Mouse (Mus musculus): Measurements from ENCODE around the gene Tmigd1.
"Not testable (repeated sequence)": the region's sequence is repeated elsewhere in the genome, so short reads cannot be mapped to it uniquely, and the experiment has no call there.

Tmigd1 gene

DNA sequence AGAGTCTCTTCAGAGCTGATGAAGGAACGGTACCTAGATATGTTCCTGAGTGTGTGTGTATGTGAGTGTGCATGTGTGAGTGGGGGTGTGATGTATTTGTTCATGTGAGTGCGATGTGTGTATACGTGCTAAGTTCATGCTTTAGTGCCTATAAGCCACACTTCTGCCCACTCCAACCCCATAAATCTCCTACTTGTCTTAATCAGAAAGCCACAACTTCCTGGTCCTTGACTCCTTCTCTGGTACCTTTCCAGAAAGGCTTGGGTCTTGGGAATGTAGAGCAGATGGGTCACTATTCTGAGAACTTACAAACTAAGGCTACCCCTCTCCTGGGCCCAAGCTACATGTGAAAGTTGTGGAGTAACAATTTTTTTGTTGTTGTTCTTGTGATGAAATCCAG, 3.2 kb upstream of the Tmigd1 start:
- in situ Hi-C loops (cut with MboI, MseI) = loop anchor here (5.0 kb wide), 1 partner anchor 111 kb away; no protein-coding TSS in a partner anchor

DNA sequence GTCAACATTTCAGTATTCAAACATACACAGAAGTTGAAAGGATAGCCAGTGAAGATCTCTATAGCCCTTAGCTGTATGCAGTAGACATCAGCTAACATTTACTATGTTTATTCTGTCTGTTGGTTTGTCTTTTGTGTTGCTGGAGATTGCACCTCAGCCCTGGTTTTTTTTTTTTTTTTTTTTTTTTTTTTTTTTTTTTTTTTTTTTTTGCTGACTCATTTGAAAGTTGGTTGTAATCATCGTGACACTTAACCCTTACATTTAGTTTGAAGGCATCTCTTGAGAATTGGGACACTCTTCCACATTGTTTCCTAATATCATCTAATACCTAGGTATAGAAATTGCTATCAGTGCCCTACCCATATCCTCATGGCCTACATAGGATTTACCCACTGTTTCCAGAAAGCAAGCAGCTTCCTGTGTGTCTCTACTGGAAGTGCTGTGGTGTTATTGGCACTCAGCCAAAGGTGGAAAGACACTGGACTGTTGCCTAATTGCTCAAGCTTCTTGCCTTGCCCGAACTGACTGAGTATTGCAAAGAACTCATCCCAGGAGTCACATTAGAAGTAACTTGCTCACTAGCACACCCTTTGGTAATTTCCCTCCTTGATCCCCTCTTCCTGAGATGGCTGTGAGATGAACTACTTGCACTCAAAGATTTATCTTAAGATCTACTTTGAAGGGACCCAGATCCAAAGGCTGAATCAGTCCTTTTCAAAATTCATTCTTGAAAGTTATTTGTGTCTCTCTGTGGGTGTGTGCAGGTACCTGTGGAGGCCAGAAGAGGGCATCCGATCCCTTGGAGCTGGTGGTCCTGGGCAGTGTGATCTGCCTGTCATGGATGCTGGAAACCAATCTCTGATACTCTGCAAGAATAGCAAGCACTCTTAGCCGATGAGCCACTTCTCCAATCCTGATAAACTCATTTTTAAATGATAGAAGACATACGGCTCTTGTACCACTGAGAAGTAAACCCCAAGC, 1.9 kb upstream of the Tmigd1 start:
- in situ Hi-C loops (cut with MboI, MseI) = loop anchor here (5.0 kb wide), 1 partner anchor 113 kb away; no protein-coding TSS in a partner anchor

DNA sequence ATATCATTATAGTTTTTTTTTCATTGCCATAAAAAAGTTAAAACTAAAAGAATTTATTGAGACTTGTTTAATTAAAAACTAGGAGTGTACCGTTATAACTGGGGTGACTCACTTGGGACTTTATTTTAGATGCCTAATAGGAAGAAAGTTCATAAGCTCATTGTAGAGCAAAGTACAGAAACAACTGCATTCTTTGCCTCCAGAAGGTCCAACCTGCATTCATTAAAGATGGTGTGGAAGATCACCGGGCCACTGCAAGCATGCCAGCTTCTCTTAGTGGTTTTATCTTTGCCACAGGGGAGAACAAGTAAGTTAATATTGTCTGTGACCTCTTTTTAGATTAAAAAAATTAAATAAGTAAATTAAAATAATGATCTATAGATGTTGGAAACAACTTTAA, 2.4 kb downstream of the Tmigd1 start:
- in situ Hi-C loops (cut with MboI, MseI) = no loop called here

DNA sequence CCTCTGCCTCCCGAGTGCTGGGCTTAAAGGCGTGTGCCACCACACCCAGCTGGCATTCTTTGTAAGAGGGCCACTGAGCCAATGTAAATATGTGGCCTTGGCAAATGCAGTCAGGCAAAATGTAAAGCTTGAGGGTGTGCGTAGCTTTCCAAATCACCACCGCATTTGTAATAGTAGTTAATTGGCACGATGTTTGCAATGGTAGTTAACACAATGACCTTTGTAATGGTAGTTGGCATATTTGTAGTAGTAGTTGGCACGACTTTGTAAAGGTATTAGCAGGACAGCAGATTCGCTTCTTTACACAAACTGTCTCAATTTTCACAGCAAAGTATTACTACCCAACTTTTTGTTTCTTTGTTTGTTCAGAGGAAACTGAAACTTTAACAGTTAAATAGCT, 6.7 kb downstream of the Tmigd1 start:
- in situ Hi-C loops (cut with MboI, MseI) = no loop called here

DNA sequence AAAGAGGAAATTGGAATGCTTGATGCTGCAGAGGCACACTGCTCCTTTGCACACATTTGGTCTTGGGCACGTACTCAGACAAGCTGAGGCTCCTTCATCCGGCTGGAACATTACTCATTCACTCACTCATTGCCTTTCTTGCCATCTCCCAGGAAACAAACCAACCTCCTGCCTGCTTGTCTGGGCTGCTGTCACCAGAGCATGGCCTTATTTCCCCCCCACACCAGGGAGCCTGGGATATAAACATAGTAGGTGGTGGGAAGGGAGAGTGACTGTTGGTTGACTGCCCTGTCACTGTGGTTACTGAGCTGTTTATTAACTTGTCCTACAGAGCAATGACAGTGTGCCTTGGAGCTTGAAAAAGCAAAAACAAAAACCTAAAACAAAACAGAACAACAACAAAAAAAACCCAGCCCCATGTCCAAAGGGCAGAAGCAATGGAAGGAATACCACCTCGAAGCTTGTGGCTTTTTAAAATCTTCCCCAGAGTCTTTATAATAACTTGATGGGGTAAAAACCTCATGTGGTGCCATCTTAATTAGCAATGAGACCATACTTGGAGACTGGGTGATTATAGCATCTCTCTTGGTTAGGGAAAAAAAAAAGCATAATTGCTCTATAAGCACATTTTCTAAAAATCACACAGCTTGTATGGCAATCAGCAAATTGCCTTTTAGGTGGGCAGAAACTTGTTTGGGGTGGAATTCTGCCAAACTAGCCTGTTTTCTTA, 9.5 kb downstream of the Tmigd1 start:
- in situ Hi-C loops (cut with MboI, MseI) = no loop called here

DNA sequence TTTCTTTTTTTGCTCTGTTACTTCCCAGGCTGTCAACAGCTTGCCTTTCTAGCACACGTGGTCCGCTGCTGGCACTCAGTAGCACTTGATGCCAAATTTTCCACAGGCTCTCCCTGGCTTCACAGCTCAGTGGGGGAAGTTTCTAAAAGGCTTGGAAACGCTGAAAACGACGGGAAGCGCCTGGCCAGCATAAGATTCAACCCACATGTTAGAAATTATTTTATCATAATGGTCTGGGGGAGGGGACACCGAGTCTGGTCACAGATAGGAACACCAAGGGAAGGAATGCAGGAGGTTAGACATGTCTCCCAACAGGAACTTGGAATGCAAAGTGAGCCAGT, 10.1 kb downstream of the Tmigd1 start:
- in situ Hi-C loops (cut with MboI, MseI) = no loop called here

DNA sequence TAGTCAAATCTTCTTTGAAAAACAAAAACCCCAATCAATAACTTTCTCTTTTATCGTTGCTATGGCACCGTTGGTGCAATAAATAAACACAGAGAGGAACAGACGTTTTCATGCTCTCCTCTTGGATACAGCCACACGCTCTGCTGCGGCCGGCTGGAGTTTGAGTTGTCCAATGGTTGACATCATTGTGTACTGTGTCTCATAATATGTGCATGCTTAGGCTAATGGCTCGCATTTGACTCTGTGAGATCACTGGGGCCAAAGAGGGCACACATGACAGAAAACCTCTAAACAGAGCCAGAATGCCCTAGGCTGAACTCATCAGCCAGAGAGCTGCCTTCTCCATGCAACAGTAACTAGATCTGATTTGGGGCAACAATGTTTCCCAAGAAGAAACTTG, 12.4 kb downstream of the Tmigd1 start:
- in situ Hi-C loops (cut with MboI, MseI) = no loop called here

DNA sequence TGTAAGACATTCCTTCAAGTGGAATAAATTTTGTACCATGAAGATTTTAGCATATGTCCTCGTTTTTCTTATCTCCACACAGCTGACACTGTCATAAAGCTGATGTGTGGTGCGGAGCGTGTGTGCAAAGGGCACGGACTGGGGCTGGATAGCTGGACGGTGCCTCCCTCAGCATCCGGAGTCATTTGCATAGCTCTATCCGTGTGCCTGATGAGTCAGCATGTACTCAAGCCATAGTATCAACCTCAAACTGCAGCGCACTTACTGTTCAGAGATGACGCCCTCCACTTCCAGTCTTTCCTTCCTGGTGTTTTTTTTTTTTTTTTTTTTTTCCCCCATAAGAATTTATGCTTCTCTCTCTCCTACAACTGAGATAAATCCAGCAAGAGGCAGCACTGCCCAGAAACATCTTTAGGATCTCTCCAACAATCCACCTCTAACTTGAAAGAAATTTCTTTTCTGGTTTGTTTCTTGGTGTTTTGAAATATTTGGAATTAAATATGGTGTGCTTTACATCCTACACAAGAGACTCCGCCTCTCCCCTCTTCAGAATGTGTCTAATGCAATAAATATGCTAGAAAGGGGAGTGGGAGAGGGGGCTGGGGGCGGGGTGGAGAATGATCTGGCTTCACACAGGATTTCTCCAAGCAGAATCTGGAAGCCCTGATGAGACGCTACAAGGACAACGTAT, 14.7 kb downstream of the Tmigd1 start:
- in situ Hi-C loops (cut with MboI, MseI) = no loop called here

DNA sequence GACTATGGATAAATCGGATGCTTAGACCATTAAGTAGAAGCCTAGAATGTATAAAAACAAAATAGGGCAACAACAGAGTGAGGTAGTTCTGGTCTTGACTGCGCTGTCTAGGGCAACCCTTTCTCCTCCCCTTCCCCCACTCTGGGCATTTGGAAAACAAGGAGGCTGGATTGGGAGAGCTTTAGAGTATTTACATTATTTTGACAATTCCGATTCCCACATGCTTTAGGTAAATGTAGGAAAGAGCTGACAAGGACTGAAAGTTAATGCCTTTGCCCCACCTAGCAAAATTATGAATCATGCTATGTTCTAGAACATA, 15.2 kb downstream of the Tmigd1 start:
- in situ Hi-C loops (cut with MboI, MseI) = no loop called here

DNA sequence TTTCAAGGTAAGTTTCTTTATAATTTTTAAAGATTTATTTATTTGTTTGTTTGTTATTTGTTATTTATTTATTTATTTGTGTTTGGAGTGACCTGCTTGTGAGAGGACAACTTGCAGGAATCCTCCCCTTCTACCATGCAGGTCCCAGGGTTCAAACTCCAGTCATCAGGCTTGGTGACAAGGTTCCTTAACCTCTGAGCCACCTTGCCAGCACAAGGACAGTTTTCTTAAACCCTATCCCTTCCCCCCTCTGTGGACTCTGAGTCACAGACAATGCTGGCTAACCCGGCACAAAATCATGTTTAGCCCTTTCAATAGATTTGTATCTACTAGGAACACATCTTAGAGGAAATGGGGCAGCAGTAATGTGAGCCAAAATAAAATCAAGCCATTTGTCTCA, 18.6 kb downstream of the Tmigd1 start:
- in situ Hi-C loops (cut with MboI, MseI) = no loop called here

DNA sequence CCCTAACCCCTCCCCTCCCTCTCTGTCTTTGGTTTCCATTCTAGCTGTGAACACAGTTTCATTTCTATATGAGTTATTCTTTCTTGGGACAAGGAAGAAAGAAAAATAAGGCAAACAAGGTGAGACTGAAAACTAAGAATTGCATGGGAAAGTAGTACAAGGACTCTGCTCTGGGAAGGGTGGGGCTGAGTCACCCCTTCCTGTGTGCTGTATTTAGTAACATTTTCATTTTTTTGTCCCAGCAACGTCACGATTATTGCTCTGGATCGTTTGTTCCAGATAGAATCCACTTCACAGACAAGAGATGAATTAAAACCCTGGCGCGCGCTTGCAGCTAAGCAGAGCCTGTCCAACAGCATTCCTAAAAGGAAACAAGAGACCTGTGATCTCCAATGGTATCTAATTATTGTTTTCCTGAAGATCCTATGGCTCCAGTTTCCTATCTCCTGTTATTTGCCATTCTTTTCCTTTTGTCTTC, 22.8 kb downstream of the Tmigd1 start, which contains the start of gene Blmh:
TSS of gene Blmh (plus strand) at position 51 of the 478 bp plus-strand sequence.
- in situ Hi-C loops (cut with MboI, MseI) = no loop called here

DNA sequence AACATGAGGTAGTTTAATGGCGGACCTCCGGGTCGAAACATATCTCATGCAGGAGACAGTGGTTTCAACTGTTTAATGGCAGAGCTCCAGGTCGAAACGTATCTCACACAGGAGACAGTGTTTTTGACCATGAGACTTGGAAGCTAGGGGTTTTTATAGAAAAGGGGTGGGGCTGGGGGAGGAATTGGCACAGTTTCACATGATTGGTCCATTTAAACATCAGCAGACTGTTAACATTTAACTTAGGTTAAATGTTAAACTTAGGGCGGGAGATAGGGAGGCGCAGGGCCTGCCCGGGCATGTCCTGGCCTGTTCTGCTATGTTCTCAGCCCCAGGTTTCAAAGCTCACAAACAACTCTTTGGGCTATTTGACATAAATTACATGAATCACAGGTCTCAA, 26.6 kb downstream of the Tmigd1 start:
- in situ Hi-C loops (cut with MboI, MseI) = not testable (repeated sequence)

DNA sequence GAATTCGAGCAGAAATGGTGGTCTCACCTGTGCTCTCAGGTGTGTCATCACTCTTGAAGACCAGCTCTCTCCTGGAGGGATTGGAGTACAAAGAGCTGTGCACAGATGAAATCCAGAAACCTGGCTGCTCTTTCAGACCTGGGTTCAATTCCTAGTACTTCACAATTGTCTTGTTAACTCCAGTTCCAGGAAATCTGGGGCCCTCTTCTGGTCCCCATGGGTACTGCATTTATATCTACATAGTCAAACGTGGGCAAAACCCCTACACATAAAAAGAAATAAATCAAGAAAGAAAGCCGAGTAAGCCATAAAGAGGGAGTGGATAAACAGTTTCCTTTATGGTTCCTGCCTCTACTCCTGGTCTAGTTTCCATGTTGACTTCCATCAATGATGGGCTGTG, 31.2 kb downstream of the Tmigd1 start:
- in situ Hi-C loops (cut with MboI, MseI) = loop anchor here (10.0 kb wide), 2 partner anchors 992 to 1898 kb away; no protein-coding TSS in a partner anchor

DNA sequence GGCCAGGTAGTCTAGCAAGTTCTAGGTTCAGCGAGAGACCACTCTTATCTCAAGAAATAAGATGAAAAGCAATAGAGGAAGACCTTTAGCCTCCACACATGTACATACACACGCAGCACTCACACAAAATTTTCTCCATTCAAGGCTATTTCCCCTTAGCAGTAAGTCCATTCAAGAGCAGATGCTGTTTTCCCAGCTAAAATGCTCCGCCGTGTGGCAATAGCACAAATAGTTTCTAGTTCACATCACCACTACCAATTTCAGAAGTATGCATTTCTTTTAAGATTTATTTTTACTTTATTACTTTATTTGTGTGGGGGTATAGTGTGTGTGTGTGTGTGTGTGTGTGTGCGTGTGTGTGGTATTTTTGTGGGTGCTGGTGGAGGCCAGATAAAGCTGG, 34.6 kb downstream of the Tmigd1 start:
- in situ Hi-C loops (cut with MboI, MseI) = loop anchor here (10.0 kb wide), 2 partner anchors 988 to 1902 kb away; no protein-coding TSS in a partner anchor

DNA sequence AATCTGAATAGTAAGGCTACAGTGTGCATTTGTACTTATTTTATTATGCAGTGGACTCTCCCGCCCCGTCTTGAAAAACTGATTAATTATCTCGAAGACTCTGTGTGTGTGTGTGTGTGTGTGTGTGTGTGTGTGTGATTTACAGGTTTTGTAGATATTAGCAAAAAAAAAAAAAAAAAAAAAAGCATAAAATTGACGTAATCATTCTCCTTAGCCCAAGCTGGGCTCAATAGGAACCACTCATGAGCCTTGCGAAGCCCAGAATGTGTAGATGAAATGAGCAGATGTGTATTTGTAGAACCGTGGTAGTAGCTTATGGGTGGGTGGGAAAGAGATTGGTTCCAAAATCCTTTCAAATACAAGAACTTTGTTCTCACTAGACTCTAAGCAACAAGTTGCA, 42.9 kb downstream of the Tmigd1 start:
- in situ Hi-C loops (cut with MboI, MseI) = no loop called here

DNA sequence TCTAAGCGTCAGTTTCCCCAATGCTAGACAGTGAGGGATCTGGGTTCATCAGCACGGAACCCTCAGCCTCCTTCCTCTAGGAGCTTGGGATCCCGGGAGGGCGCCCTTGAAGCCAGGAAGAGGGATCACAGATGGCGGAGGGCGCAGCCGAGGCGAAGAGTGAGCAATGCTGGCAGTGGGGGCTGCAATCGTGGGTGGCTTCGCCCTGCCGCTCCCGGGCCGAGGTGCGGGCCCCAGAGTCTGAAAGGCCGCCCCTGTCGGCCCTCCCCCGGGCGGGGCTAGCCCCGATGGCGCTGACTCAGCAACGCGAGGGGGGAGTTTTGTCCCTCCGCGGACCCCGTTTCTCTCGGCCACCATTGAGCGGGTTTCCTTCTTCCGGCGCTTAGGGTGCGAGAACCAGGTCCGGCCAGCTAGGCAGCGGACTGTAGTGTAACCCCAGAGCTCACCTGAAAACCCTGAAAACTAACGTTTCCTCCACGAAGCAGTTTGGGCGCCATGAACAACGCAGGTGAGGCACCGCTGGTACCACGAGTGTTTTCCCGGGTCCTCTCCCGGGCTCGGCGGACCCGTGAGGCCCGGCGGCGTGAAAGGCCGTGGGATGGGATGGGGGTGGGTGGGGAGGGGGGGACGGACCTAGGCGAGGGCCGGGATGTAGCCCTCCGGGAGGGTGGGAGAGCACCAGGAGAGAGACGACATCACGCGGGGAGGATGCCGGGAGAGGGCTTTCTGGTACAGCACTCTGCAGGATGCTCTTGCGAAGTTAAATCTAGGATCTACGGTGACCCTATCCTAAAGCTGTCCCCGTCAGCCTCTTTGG, 43.6 kb downstream of the Tmigd1 start:
- in situ Hi-C loops (cut with MboI, MseI) = no loop called here

DNA sequence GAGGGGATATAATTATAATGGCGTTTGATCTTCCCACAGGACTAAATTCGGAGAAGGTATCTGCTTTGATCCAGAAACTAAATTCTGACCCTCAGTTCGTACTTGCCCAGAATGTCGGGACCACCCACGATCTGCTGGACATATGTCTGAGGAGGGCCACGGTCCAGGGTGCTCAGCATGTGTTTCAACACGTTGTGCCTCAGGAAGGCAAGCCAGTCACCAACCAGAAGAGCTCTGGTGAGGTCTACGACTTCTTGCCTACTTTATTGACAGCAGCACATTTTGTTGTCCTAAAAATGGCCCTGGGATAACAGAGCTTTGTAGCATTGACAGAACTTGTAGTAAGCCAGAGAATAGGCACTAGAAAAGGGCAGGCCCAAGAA, 44.2 kb downstream of the Tmigd1 start:
- in situ Hi-C loops (cut with MboI, MseI) = no loop called here

DNA sequence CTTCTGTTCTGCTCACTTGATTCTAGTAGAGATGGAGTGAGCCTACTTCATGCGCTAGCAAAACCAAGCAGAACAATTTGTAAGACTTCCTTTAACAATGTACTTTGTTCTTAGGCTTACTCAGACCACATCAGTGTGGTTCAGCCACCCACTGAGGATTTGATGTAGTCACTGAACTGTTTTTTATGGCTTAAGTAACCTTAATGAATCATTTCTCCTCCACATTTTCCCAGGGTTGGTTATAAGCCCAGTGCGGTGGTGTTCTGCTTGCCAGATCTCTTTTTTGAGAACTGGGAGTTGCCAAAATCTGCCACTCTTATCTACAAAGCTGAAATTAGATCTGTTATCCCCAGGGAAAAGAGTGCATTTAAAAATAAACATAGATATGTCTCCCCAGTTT, 51.6 kb downstream of the Tmigd1 start:
- in situ Hi-C loops (cut with MboI, MseI) = no loop called here

DNA sequence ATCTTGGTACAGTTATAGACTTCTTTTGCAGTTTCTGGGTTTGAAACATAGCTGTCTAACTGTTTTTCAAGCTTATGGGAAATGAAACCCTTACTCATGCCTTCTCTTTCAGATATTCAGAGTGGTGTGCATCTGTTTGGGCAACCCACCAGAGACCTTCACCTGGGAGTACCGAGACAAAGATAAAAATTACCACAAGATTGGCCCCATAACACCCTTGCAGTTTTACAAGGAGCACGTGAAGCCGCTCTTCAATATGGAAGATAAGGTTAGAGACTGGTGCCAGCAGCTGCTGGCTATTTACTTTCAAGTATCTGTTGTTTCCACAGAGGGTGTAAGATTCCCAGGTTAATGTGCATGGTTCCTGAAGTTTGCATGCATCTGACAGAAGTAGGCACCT, 63.7 kb downstream of the Tmigd1 start:
- in situ Hi-C loops (cut with MboI, MseI) = no loop called here

Measured in T-helper 1 cell (primary cell).